Mouse (Mus musculus) spleen, adult 18-20 months (tissue): ENCODE measurements around the gene Ate1.
"Not testable (repeated sequence)": the region's sequence is repeated elsewhere in the genome, so short reads cannot be mapped to it uniquely, and the experiment has no call there.

Experiments
- DNase-seq, 2 experiments: peaks; one replicate each; pipeline ENCODE4 v3.0.0; 2022; ENCODE audit warnings: mixed read lengths in 2 of 2

Gene Ate1

DNA sequence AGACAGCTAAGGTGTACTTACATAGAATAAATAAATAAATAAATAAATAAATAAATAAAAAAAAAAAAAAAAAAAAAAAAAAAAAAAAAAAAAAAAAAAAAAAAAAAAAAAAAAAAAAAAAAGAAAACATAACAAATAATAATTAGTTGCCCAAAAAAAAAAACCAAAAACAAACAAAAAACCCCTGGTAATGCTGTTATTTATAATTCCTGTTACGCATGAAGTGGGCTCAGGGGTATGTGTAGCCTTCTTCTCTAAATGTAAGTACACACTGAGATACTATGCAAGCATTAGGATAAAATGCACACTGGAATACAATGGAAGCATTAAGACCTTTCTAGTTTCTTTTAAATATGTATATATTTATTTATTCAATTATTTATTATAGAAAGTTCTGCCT is 130.1 kb downstream of the Ate1 start:
- DNase-seq = not testable (repeated sequence)

DNA sequence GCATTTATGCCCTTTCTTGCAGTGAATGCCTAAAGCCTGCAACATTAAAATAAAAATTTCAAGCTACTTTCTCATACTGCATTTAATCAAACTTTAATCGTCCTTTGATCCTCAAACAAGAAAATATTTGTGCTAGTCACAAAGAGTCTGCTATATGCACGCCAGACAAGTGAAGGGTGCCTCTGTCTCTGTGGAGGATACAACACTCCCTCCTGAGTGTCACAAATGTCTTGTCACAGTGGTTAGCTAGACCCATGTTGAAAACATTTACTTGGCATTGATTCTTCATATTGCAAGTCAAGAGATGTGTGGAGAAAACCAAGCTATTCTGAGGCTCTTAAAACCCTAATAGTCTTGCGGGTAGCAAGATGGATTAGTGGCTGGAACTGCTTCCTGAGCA is 133.9 kb downstream of the Ate1 start:
- DNase-seq = no peak

DNA sequence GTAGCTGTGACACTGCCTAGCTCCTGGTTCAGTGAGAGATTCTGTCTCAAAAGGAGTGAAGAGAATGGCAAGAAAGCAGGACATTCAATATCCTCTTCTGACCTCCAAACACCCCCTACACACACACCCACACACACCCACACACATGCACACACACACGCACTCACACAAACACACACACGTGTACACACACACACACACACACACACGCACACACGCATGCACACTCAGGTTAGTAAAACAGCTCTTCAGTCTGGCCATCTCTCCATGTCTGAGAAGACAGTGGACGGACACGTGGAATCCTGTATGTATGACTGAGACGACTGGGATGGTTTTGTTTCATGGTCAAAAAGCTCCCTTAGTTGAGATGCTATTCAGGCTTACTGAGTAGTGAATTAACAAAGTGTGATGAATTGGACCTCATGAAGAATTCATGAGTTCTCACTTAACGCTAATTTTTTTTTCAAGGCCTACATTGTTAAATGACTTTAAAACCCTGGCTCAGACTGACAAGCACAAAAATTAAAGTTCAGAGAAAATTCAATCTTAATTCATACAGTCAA is 134.4 kb downstream of the Ate1 start:
- no peak for DNase-seq

DNA sequence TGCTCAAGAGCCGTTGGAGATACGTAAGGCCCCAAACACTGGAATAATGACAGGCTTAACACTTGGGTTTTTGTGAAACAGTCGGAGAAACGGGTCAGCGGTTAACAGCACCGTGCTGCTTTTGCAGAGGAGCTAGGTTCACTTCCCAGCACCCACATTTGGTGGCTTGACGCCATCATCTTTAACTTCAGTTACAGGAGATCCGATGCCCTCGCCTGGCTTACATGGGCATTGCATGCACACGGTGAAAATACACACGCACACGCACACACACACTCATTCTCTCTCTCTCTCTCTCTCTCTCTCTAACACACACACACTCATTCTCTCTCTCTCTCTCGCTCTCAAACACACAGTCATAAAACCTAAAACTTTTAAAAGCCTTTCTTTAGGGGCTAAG is 138.0 kb downstream of the Ate1 start:
- no peak for DNase-seq

DNA sequence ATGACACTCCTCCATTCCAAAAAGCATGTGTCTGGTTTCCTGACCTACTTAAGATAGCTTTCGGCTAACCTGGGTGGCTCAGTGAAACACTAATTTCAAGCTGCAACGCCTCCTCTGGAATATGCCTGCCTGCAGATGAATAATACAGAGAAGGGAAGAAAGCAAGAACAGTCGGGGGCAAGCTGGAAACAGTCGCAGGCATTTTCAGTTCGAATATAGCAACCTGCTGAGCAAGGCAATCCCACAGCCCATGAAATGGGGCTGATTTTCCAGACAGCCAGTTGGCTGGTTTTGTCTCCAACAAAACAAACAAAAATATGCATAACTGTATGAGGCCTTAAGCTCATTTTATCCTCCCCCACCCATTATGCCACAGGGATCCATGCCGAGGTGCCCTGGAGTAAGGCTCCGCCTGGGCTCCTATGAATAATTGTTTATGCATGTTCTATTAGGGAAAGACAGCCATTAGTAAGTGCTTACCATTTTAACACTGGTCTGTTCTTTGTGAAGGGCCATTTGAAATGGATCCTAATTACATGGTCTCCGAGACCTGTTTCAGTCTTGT is 138.7 kb downstream of the Ate1 start:
- DNase-seq = no peak

DNA sequence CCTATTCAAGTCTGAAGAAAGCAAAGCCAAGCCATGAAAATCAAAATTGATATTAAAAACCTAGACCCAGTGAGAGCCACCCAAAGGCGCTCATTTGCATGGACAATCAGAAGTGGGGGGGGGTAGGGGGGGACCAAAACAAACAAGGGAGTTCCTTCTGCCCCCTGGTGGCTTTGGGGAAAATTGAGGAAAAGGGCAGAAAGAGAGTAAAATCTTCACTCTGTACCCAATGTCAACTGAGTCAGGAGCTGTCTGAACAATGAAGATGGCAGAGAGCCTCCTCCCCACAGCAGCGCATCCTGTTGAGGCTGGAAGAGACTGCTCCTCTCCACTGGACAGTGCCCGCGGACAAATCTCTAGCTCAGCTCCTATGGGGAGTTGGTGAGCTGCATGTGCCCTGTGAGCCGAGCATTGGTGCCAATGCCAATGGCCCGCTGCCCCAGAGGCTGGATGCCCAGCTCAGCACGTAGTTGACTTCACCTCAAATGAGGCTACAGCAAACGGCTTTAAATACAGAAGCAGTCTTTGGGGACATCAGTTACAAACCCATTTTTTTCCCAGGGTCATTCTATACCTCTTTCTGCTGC is 139.3 kb downstream of the Ate1 start:
- no peak for DNase-seq

DNA sequence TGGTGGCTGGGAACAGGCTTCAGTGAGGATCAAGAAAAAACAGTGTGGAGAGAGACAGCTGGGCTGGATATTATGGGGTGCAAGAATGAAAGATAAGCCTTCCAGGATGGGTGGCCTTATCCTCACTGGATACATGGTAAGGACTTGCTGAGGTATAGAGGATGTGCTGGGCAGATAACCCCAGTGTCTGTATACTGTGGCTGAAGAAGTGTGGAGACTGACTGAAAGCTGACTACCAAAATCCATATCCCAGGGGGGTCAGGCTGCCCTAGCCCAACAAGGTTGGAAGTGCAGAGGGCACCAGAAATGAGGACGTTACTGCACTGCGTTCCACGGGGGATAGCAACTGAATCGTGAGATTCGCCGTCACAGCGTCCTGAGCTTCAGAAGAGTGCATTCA is 139.8 kb downstream of the Ate1 start:
- DNase-seq = no peak

DNA sequence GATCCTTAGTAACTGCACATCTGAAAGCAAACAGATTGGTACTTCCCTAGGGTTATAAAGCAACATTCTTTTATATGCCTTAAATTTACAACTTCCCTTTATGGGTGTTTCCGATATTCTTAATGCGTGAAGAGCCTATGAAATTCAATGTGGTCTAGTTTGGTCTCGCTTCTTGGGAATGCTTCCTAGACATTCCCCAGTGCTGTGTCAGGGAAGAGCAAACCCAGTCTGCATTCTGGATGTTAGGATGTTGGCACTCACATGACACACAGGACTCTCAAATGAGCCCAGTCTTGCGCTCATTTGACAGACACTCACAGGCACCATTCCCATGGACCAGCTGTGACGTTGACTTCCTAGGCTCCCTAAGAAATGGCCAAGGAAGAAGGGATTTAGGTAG is 140.3 kb downstream of the Ate1 start:
- DNase-seq = no peak

DNA sequence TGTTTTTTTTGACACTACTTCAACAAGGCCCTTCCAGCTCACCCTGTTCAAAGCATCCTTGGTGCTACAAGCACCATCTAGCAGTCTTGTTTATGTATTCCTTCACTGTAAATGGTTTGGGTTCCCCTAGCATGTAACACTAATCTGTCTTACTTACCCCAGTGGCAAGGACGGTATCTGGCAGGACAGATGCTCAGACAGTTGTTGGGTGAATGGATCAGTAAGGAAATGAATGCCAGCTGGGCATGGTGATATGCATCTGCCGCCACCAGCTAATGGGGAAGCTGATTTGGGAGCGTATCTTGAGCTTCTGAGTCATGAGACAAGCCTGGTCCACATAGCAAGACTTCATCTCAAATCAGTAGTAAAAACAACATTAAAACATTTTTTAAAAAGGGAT is 141.9 kb downstream of the Ate1 start:
- no peak for DNase-seq

DNA sequence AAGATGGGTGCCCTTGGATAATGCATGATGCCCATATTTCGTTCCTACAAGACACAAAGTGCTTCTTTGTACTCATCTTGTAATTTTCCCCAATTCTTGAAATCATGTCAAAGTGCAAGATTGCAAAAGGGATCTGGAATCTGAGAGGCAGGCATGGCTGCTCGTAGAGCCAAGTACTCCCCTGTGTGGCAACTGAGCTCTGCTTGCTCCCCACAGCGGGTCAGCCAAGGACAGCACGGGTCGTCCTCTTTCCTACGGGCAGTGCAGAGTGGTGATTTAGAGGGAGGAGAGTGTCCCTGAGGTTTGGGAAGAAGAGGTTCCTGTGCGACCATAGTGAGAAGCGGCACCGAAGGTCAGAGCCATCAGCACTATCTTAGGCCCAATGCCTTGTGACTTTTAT is 145.9 kb downstream of the Ate1 start:
- DNase-seq = no peak

DNA sequence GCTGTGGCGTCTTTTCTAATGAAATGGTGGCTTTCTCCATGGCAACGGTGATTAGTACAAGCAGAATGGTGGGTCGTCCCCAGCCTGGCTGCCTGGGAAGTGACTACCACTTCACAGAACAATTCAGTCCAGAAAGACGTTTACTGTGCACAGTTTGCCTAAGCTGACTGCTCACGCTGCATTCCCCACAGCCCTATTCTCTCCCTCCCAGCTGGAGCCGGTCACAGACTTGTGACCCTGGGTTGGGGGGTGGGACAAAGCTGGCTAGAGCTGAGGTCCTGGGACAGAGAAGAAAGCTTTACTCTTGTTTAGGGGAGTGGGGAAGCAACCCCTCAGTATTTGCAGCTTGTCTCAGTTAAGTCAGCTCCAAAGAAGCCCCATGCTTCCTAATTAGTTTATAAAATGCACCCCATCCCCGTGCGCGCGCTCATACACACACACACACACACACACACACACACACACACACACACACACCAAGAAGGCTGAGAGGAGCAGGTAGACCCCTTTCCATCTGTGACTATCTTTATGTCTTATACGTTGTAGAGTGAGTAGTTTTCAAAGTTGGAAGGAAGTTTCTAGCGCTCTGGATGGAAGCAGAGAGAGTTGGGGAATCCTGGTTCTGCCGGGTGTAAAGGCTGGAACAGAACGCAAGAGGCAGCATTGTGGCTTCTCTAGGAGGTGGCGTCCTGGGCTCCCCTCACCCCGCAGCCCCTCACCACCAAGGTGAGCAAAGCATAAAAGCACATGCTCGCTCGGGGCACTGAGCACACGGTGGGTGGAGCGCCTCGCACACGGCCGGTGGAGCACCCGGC is 151.1 kb downstream of the Ate1 start:
- DNase-seq = no peak

DNA sequence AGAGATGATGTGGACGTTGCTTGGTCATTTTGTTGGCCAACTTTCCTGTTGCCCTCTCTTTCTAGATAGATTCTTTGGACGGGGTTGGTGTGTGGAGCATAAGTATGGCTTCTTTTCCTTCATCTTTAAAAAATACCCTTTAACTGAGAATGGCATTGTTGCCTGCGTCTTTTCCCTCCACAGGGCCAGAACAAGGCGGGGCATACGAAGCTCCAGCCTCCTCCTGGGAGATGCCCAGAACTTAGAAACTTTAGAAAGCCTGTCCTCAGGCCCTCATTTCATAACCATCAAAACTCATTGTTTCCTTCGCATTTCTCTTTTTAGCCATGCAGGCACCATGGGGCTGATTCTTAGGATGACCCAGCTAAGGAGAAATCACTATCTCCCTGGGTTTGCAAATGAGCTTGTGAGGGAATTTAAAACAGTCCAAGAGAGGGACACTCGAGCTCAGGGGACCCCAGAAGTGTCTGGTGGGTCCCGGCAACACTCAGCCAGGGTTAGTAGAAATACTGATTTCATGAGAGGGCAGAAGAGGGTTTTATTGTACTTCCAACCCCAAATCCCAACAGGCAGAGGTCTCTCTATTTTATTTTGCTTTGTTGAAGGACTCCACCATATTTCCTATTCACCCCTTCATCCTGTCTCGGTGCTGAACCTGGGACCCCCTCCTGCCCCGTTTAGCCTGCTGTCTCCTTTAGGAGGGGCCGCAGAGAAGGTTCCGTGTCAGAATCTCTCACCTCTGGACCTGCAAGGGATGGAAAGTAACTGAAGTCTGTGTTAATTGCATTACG is 151.9 kb downstream of the Ate1 start:
- DNase-seq = no peak

DNA sequence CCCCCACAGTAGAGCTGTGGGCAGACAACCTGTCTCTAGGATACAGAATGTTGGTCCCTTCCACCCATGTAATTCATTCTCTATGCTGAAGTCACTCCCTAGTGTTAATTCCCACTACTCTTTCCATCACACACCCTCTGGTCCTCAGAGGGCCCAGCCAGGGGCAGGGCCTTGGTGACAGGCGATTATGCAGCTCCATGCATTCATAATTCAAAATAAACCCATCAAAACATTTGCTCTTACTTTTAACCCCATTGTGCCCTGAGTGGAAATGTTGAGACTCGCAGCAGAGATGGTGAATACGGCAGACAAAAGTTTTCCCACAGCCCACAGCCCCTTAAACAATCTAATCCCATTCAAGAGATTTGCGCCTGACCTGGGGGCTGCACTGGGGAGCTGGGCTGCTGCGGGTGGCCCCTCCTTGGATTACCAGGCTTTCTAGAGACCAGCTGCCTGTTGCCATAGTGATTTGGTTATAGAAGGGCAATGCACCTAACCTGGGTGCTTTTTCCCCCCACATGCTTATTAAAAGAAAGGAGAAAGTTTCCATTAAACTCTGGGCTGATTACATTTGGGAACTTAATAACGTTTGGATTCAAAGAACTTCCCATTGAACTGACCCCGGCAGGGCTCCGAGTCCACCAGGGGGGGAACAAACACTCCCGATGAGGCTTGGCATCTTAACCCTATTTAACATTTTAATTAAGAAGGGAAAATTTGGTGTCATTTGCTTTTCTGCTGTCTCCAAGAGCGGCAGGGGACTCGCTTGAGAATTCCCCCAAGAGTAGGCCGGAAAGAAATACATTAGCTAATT is 152.7 kb downstream of the Ate1 start:
- no peak for DNase-seq

DNA sequence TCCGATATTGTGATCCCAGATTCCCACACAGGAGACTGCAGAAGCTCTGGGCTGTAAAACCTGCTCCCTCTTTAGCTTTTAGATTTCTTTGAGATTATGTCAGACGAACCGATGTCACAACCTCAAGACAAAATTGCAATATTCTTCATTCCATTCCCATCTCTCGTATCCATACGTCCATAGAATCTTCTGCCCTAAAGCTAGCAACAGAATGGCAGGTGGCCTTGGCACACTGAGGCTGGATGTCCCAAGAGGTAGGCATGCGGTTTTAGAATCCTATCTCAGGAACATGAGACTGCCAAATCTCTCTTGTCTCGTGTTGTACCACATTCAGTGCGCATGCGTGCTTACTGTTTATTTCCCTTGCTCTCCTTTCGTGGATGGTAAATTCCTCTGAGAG is 154.5 kb downstream of the Ate1 start:
- DNase-seq = no peak
